Mouse (Mus musculus) ES-E14 (cell line): ENCODE measurements around the gene Fbxl15. TPM values are rescaled to one million over a fixed set of nuclear protein-coding genes. Genes with fewer than 3 reads are reported as not detected.
A peak's percentile ranks its signal among the peaks of the same experiment; 100 is the strongest.

Experiments used
- DNase-seq: peaks from one replicate; pipeline ENCODE4 v3.0.0-alpha.2; 2013; ENCODE audit warnings: low read depth, low spot score
- H3K27ac ChIP-seq: 2 replicates; pipeline ENCODE4 v1.5.1; 2012; ENCODE audit warnings: low read depth, mild to moderate bottlenecking, low read length, moderate library complexity, mixed read lengths; ENCODE audit not compliant: poor library complexity, insufficient read depth, severe bottlenecking
- H3K36me3 ChIP-seq: 2 replicates; pipeline ENCODE4 v1.6.1; 2012; ENCODE audit warnings: mild to moderate bottlenecking, low read length, moderate library complexity, mixed read lengths; ENCODE audit not compliant: control insufficient read depth, poor library complexity, insufficient read depth, severe bottlenecking
- H3K4me1 ChIP-seq, 2 experiments: fragments of 150-350 bp in 1 of 2; sonication (generic) in 1 of 2; 2 replicates each; pipeline ENCODE4 v1.6.1; 2012; ENCODE audit warnings: low read length in 2 of 2, mild to moderate bottlenecking in 1 of 2, mixed read lengths in 1 of 2; ENCODE audit not compliant: control insufficient read depth in 2 of 2, insufficient read depth in 2 of 2, poor library complexity in 1 of 2
- H3K4me3 ChIP-seq, 2 experiments: fragments of 150-350 bp in 1 of 2; sonication (generic) in 1 of 2; 2 replicates each; pipeline ENCODE4 v1.5.1; 2012; ENCODE audit warnings: low read length in 2 of 2, low read depth in 1 of 2, mild to moderate bottlenecking in 1 of 2, mixed read lengths in 1 of 2; ENCODE audit not compliant: insufficient read depth in 1 of 2, poor library complexity in 1 of 2, severe bottlenecking in 1 of 2
- H3K9ac ChIP-seq: 2 replicates; pipeline ENCODE4 v1.6.1; 2012; ENCODE audit warnings: low read depth, mild to moderate bottlenecking, low read length, mixed read lengths; ENCODE audit not compliant: poor library complexity, insufficient read depth, severe bottlenecking
- H3K9me3 ChIP-seq: fragments of 150-350 bp; sonication (generic); 2 replicates; pipeline ENCODE4 v1.6.1; 2012; ENCODE audit warnings: low read depth, mild to moderate bottlenecking, low read length; ENCODE audit not compliant: control insufficient read depth, insufficient read depth
- CHD2 ChIP-seq: IDR thresholded peaks from 2 replicates; pipeline ENCODE4 v1.6.1; 2014; ENCODE audit warnings: mild to moderate bottlenecking, low read depth, low read length, inconsistent platforms
- HCFC1 ChIP-seq: IDR thresholded peaks from 2 replicates; pipeline ENCODE4 v1.6.1; 2012; ENCODE audit warnings: low read length, inconsistent platforms, borderline replicate concordance; ENCODE audit not compliant: insufficient read depth
- MAFK ChIP-seq: IDR thresholded peaks from 2 replicates; pipeline ENCODE4 v1.6.1; 2014; ENCODE audit warnings: mild to moderate bottlenecking, low read depth, low read length, inconsistent platforms; ENCODE audit not compliant: insufficient read depth
- ZC3H11A ChIP-seq: IDR thresholded peaks from 2 replicates; pipeline ENCODE4 v1.6.1; 2012; ENCODE audit warnings: low read depth, mild to moderate bottlenecking, inconsistent platforms, low read length, borderline replicate concordance
- ZNF384 ChIP-seq: IDR thresholded peaks from 2 replicates; pipeline ENCODE4 v1.6.1; 2012; ENCODE audit warnings: low read depth, low read length, inconsistent platforms
- in situ Hi-C, 2 experiments: fragments of 600-800 bp; cut with MboI; formaldehyde crosslinking; loops; one replicate each; pipeline ENCODE4 v1.15.1; 2025; ENCODE audit warnings: low sequenced_read_pairs in 2 of 2, inconsistent platforms in 1 of 2; ENCODE audit not compliant: unreplicated experiment in 2 of 2
- total RNA-seq: library from RNA; depleted of rRNA; stranded (reverse); fragments of 300-350 nt; gene quantifications from 2 replicates; pipeline ENCODE4 v1.2.3, GENCODE M21; 2012

Gene Fbxl15
- total RNA-seq, 1 experiment = 7.9 TPM

DNA sequence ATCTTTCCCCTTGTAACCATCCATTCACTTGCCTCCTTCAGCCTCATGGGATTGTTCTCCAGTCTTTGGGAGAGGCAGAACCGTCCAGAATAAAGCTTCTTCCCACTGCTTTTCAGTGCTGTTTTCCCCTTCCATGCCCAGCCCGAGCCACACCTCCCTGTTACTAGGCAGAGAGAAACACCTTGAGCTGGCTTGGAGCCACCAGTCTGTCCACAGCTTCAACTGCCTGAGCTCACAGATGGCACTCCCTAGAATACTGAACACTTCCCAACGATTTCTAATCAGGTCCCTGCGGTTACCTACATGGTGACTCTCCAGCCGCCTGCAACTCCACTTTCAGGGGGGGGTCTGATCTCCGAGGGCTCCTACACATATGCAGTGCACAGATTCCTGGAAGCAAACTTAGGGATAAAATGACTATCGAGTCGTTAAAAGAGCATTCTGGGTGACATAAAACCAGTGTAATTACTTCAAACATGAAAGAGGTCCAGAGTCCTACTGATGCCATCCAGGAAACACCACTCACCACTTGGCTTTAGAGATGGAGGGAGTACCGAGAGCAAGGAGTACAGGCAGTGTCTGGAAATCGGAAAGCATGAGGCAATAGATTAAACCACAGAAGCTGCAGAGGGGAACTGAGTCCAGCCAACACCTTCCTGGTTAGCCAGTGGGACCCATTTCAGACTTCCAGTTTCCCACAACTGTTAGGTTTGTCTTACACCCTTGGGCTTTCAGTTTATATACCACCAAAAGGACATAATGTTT, 22.4 kb downstream of the Fbxl15 start, which contains the start of gene 2310034G01Rik:
2310034G01Rik (minus strand) TSS at position 135 of the 765 bp plus-strand sequence.
- Histone ChIP-seq H3K9me3 (no peaks in the 10 kb centered on the region), H3K4me1 (peaks cover 0 to 3% of the 10 kb centered on the region in 2 experiments; a peak in 2 of 4 replicates), H3K4me3 (peak within 1 kb of the TSS; percentile 74 to 79), H3K9ac (peak within 1 kb of the TSS; percentile 61), H3K36me3 (no peaks in the 10 kb centered on the region), H3K27ac (no peak within 1 kb of the TSS)
- no peak for DNase-seq
- TF ChIP-seq MAFK = no peak
- TF ChIP-seq CHD2 = no peak
- TF ChIP-seq ZC3H11A = no peak
- no peak for TF ChIP-seq HCFC1
- TF ChIP-seq ZNF384 = no peak
- in situ Hi-C loops = no loop called here

DNA sequence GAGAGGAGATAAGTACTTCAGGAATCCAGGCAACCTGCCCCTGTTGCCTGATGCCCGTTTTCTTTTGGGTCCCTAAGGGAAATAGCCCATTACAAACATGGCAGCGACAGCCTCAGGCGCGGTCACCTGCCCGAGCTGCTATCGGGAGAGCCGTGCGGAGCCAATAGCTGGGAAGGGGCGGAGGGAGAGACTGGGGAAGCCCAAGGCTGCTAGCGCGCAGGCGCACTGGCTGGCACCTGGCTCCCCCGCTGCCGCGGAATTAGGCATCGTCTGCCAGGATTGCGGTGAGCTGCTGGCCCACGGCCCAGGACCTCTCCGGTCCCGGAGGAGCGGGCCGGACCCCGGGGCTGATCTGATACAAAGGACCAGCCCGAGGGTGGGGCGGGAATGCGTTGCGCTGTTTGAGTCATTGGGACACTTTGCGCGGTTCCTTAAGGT, 28.7 kb downstream of the Fbxl15 start:
- peaks cover 5% of the 10 kb centered on the region in 2 experiments; a peak in 2 of 4 replicates for H3K4me1 ChIP-seq
- TF ChIP-seq HCFC1 (peak; percentile 91), CHD2 (peak; percentile 75; the same call in 1 of the 2 replicates), ZC3H11A (no peak), MAFK (no peak), ZNF384 (no peak)
- H3K27ac ChIP-seq = no peak overlapping the region
- peak; percentile 85 for DNase-seq
- H3K4me3 ChIP-seq = peak overlapping the region; percentile 73 to 86
- no peaks in the 10 kb centered on the region for H3K9me3 ChIP-seq
- no peaks in the 10 kb centered on the region for H3K36me3 ChIP-seq
- peak overlapping the region; percentile 79 for H3K9ac ChIP-seq
- in situ Hi-C loops = no loop called here

DNA sequence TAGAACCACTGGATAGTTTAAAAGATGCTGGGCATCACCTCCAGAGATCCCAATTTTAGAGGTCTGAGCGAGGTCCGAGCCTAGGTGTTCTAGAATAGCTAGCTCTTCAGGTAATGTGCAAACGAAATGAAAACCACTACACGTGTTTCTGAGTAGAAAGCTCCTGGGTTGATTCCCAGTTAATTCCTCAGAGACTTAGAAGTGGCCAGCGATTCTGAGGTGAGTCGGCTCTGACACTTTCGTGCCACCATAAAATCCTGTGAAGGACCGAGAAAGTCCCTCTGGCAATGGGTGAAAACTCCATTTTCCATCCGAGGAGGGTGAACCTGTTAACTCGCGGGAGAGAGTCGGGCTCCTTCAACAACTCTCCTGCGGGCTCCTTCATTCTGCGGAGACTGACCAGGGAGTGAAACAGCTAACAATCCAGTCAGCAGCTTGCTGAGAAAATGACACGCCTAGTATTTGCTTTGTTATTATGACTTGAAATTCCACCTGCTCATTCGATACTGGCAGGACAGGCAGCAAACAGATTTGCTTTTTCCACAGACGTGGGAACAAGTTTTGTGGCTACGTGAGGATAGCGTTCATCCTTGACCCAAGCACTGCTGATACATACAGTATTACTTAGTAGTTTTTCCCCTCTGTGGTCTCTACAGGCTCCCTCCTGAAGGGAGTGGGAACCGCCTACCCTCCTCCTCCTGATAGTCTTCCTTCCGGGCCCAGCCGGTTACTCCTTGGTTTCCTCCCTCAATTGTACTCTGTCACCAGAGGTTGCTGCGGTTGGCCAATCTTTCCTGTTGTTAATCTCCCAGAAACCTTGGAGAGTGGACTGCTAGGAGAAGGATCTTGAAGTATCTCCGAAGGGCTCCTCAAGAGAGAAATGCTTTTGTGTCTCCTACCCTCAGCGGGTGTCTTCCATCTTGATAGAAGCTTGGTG, 29.6 kb downstream of the Fbxl15 start:
- Histone ChIP-seq H3K36me3 (no peaks in the 10 kb centered on the region), H3K9ac (peak overlapping the region; percentile 79; the same call in 1 of the 2 replicates), H3K4me1 (peaks cover 5% of the 10 kb centered on the region in 2 experiments; a peak in 2 of 4 replicates), H3K27ac (no peak overlapping the region), H3K4me3 (peak overlapping the region; percentile 73 to 86), H3K9me3 (no peaks in the 10 kb centered on the region)
- in situ Hi-C loops = no loop called here
- TF ChIP-seq HCFC1 = no peak
- no peak for TF ChIP-seq ZC3H11A
- no peak for TF ChIP-seq MAFK
- TF ChIP-seq ZNF384 = no peak
- TF ChIP-seq CHD2 = no peak
- no peak for DNase-seq

DNA sequence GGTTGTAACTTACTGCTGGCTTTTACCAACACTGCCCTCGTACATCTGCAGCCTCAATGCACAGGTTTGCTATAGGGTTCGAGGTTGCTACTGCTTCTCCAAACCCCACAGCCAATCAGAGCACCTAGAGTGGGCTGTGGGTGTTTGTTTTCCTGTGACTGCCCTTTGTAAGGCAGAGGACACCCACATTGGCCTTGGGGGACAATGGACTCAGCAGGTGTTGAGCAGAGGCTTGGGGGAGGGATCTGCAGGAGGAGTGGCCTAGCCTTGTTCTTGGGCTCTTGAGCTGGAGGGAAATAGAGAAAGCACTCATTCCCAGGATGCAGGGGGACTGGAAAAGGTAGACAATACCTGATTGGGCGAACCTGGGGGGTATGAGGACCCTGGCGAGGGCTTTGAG, 30.4 kb downstream of the Fbxl15 start:
- Histone ChIP-seq H3K4me1 (peaks cover 5 to 7% of the 10 kb centered on the region in 2 experiments; a peak in 2 of 4 replicates), H3K4me3 (peak overlapping the region; percentile 73 to 86; a peak in 3 of 4 replicates), H3K9me3 (no peaks in the 10 kb centered on the region), H3K9ac (no peak overlapping the region), H3K36me3 (no peaks in the 10 kb centered on the region), H3K27ac (no peak overlapping the region)
- DNase-seq = no peak
- in situ Hi-C loops = no loop called here
- TF ChIP-seq CHD2 = no peak
- TF ChIP-seq MAFK = no peak
